ENCODE assay signal across 17 mouse cellular contexts in genomic region chr15:85409245-85409783, GRCm38 (mm10).
DNase-seq lines count a peak whose midpoint lies in the region; ATAC-seq lines count a peak whose summit lies in the region.
"Had no signal": no experiment of that assay in that cellular context is flagged by ENCODE, and none has a peak within 500 bp of the region (broad histone marks: within the 10 kb centered on the region; RNA-seq: fewer than 3 reads in every experiment).

No protein-coding gene starts in this region.

- H3K36me3 ChIP-seq in hindbrain, embryonic 13.5 days: 0 out of 2 replicates have a peak, but pooled peaks cover 2% of the 10 kb centered on the region
- peaks cover 12% of the 10 kb centered on the region; the same call in 1 of the 2 replicates for H3K36me3 ChIP-seq in hindbrain, embryonic 10.5 days
- no peaks in the 10 kb centered on the region for H3K36me3 ChIP-seq in neural tube, embryonic 13.5 days
- 0 out of 2 replicates have a peak, but pooled peaks cover 4% of the 10 kb centered on the region for H3K36me3 ChIP-seq in neural tube, embryonic 14.5 days (ENCODE audit: control insufficient read depth, insufficient read depth, low read length)
- H3K36me3 ChIP-seq: liver, embryonic 13.5 days; midbrain, embryonic 10.5 days had no signal

- ATAC-seq in hindbrain, embryonic 13.5 days (ENCODE audit: low FRiP score): no peak
- ATAC-seq in neural tube, embryonic 13.5 days (ENCODE audit: low read depth): 0 out of 2 replicates have a peak, but pooled peaks have one; percentile 11
- no peak for ATAC-seq in neural tube, embryonic 14.5 days (ENCODE audit: low read depth)
- ATAC-seq: intestine, postnatal 0 days had no signal

- H3K9ac ChIP-seq in hindbrain, embryonic 13.5 days: no peak overlapping the region
- H3K9ac ChIP-seq in neural tube, embryonic 13.5 days: 0 out of 2 replicates have a peak overlapping the region, but pooled peaks have one; percentile 34
- no peak overlapping the region for H3K9ac ChIP-seq in neural tube, embryonic 14.5 days (replicated peaks; ENCODE audit: low read depth, low read length)
- H3K9ac ChIP-seq: liver, embryonic 13.5 days had no signal

- H3K9me3 ChIP-seq in hindbrain, embryonic 13.5 days: no peaks in the 10 kb centered on the region
- no peaks in the 10 kb centered on the region for H3K9me3 ChIP-seq in hindbrain, embryonic 10.5 days
- H3K9me3 ChIP-seq in neural tube, embryonic 13.5 days: no peaks in the 10 kb centered on the region
- no peaks in the 10 kb centered on the region for H3K9me3 ChIP-seq in neural tube, embryonic 14.5 days (ENCODE audit: control insufficient read depth, low read length)
- H3K9me3 ChIP-seq: liver, embryonic 13.5 days; midbrain, embryonic 10.5 days had no signal

- H3K4me1 ChIP-seq in hindbrain, embryonic 13.5 days (replicated peaks): peaks cover 29% of the 10 kb centered on the region
- 0 out of 2 replicates have a peak, but pooled peaks cover 3% of the 10 kb centered on the region for H3K4me1 ChIP-seq in hindbrain, embryonic 10.5 days (replicated peaks)
- H3K4me1 ChIP-seq in neural tube, embryonic 13.5 days (replicated peaks): peaks cover 40% of the 10 kb centered on the region
- peaks cover 13% of the 10 kb centered on the region for H3K4me1 ChIP-seq in neural tube, embryonic 14.5 days (ENCODE audit: control insufficient read depth, insufficient read depth, low read length)

- peak overlapping the region; percentile 23; the same call in 1 of the 2 replicates for H3K27ac ChIP-seq in hindbrain, embryonic 13.5 days
- no peak overlapping the region for H3K27ac ChIP-seq in hindbrain, embryonic 10.5 days
- H3K27ac ChIP-seq in neural tube, embryonic 13.5 days (replicated peaks): peak overlapping the region; percentile 74
- H3K27ac ChIP-seq in neural tube, embryonic 14.5 days (ENCODE audit: low read depth, low read length): peak overlapping the region; percentile 10; the same call in 1 of the 2 replicates
- H3K27ac ChIP-seq: gastrocnemius, adult 2 months; heart, adult 2 months; liver, embryonic 13.5 days; midbrain, embryonic 10.5 days had no signal

- 79% methylated on average over 8 of the region's 8 CpGs for WGBS in hindbrain, embryonic 13.5 days
- 93% methylated on average over 8 of the region's 8 CpGs for WGBS in hindbrain, embryonic 10.5 days
- 46% methylated on average over 8 of the region's 8 CpGs for WGBS in neural tube, embryonic 13.5 days
- 45% methylated on average over 8 of the region's 8 CpGs for WGBS in neural tube, embryonic 14.5 days

- no peak overlapping the region for H3K4me3 ChIP-seq in hindbrain, embryonic 13.5 days
- H3K4me3 ChIP-seq in hindbrain, embryonic 10.5 days: no peak overlapping the region
- H3K4me3 ChIP-seq in neural tube, embryonic 13.5 days: no peak overlapping the region
- H3K4me3 ChIP-seq in neural tube, embryonic 14.5 days (ENCODE audit: low read depth, low read length): no peak overlapping the region
- H3K4me3 ChIP-seq: gastrocnemius, adult 2 months; heart, adult 2 months; liver, embryonic 13.5 days; midbrain, embryonic 10.5 days; myocyte had no signal

- H3K4me2 ChIP-seq in hindbrain, embryonic 13.5 days: no peak overlapping the region
- no peak overlapping the region for H3K4me2 ChIP-seq in neural tube, embryonic 13.5 days
- H3K4me2 ChIP-seq in neural tube, embryonic 14.5 days (ENCODE audit: low read depth, low read length): no peak overlapping the region
- H3K4me2 ChIP-seq: liver, embryonic 13.5 days had no signal

- DNase-seq in hindbrain, embryonic 10.5 days (ENCODE audit: low spot score): no peak
- DNase-seq in neural tube, embryonic 10.5 days (ENCODE audit: extremely low spot score, low spot score): no peak
- peak; percentile 65 for DNase-seq in thymus, postnatal 4 days
- no peak for DNase-seq in urinary bladder, postnatal 10 days (ENCODE audit: low spot score)
- DNase-seq in urinary bladder, postnatal 14 days (ENCODE audit: low spot score): no peak
- DNase-seq: adrenal gland, postnatal 10 days; gastrocnemius, adult 2 months; heart, adult 2 months; kidney, postnatal 25 days; liver, embryonic 13.5 days; right cerebral cortex, postnatal 14 days had no signal

- no peaks in the 10 kb centered on the region for H3K27me3 ChIP-seq in hindbrain, embryonic 13.5 days
- H3K27me3 ChIP-seq in hindbrain, embryonic 10.5 days (ENCODE audit: insufficient read depth, poor library complexity, severe bottlenecking): no peaks in the 10 kb centered on the region
- no peaks in the 10 kb centered on the region for H3K27me3 ChIP-seq in neural tube, embryonic 13.5 days
- H3K27me3 ChIP-seq in neural tube, embryonic 14.5 days (ENCODE audit: control insufficient read depth, insufficient read depth, low read length): no peaks in the 10 kb centered on the region
- H3K27me3 ChIP-seq: liver, embryonic 13.5 days had no signal
